Mouse (Mus musculus) lung, adult 2 months (tissue): ENCODE results near the gene Cavin1. TPM values are rescaled to one million over a fixed set of nuclear protein-coding genes. Genes with fewer than 3 reads are reported as not detected.

Experiments used
- DNase-seq: peaks from one replicate; pipeline ENCODE4 v3.0.0; 2022
- H3K4me1 ChIP-seq: fragments of 200-500 bp; 2 replicates; pipeline ENCODE4 v1.6.1; 2011; ENCODE audit warnings: low read length; ENCODE audit not compliant: control insufficient read depth, insufficient read depth
- H3K4me3 ChIP-seq: fragments of 200-500 bp; replicated peaks from 2 replicates; pipeline ENCODE3; 2011; ENCODE audit warnings: low read depth, mild to moderate bottlenecking, control low read depth, low read length; ENCODE audit errors: extremely low read depth
- CTCF ChIP-seq: fragments of 200-500 bp; IDR thresholded peaks from 2 replicates; pipeline ENCODE4 v1.5.1; 2011; ENCODE audit warnings: mild to moderate bottlenecking, low read length, control low read depth; ENCODE audit not compliant: insufficient read depth
- POLR2A ChIP-seq: fragments of 200-500 bp; IDR thresholded peaks from 2 replicates; pipeline ENCODE4 v1.6.1; 2011; ENCODE audit warnings: low read depth, mild to moderate bottlenecking, control low read depth, low read length, borderline replicate concordance; ENCODE audit errors: extremely low read depth
- WGBS: fragments of 180-500 bp; shearing (Covaris S2); methylation state at CpG from one replicate; pipeline ENCODE4 v1.1.7; 2018; 5-methylcytosine and 5-hydroxymethylcytosine counted together
- polyA plus RNA-seq: library from polyadenylated mRNA; depleted of rRNA; stranded (reverse); fragments of >200 nt; gene quantifications from 2 replicates; pipeline ENCODE4 v1.2.3, GENCODE M21; 2012; rRNA removed

Cavin1 gene
- polyA plus RNA-seq, 1 experiment, result 270 TPM

GRCm38 (mm10) chr11:100920887-100921624 is 49.6 kb downstream of the Cavin1 start:
- 82% methylated on average over 4 of the region's 4 CpGs for WGBS
- no peak for DNase-seq
- TF ChIP-seq POLR2A (no peak), CTCF (no peak)
- no peaks in the 10 kb centered on the region for H3K4me1 ChIP-seq
- H3K4me3 ChIP-seq, result no peak overlapping the region

- TF ChIP-seq CTCF (no peak), POLR2A (no peak)
- WGBS, result 86% methylated on average over 5 of the region's 5 CpGs
These were observed 52.7 kb downstream of the Cavin1 start for GRCm38 (mm10) chr11:100918007-100918406.

GRCm38 (mm10) chr11:100916432-100916971 is 54.2 kb downstream of the Cavin1 start:
- H3K4me3 ChIP-seq, result no peak overlapping the region
- no peak for DNase-seq
- TF ChIP-seq CTCF, result no peak
- TF ChIP-seq POLR2A, result no peak
- 73% methylated on average over 4 of the region's 4 CpGs for WGBS
- peaks cover 14% of the 10 kb centered on the region for H3K4me1 ChIP-seq

More at GRCm38 (mm10) chr11:100918007-100918406, 52.7 kb downstream of the Cavin1 start:
- H3K4me1 ChIP-seq, result peaks cover 5% of the 10 kb centered on the region
- H3K4me3 ChIP-seq, result no peak overlapping the region
- no peak for DNase-seq

GRCm38 (mm10) chr11:100915063-100915462 is 55.6 kb downstream of the Cavin1 start:
- WGBS, result 81% methylated on average over 3 of the region's 3 CpGs
- Histone ChIP-seq H3K4me3 (no peak overlapping the region), H3K4me1 (peaks cover 14% of the 10 kb centered on the region)
- no peak for TF ChIP-seq CTCF
- TF ChIP-seq POLR2A, result no peak
- no peak for DNase-seq

GRCm38 (mm10) chr11:100914415-100914814 is 56.3 kb downstream of the Cavin1 start:
- TF ChIP-seq CTCF, result no peak
- TF ChIP-seq POLR2A, result no peak
- no peak for DNase-seq
- Histone ChIP-seq H3K4me1 (peaks cover 14% of the 10 kb centered on the region), H3K4me3 (no peak overlapping the region)
- WGBS, result 65% methylated on average over 5 of the region's 5 CpGs

GRCm38 (mm10) chr11:100912401-100913155 is 58.1 kb downstream of the Cavin1 start:
- no peak for TF ChIP-seq CTCF
- no peak overlapping the region for H3K4me3 ChIP-seq

GRCm38 (mm10) chr11:100908567-100908966 is 62.1 kb downstream of the Cavin1 start:
- peaks cover 14% of the 10 kb centered on the region for H3K4me1 ChIP-seq
- no peak for TF ChIP-seq POLR2A
- H3K4me3 ChIP-seq, result no peak overlapping the region
- 78% methylated on average over 9 of the region's 9 CpGs for WGBS
- no peak for DNase-seq

More at GRCm38 (mm10) chr11:100912401-100913155, 58.1 kb downstream of the Cavin1 start:
- 41% methylated on average over 17 of the region's 17 CpGs for WGBS
- peak; percentile 35 for DNase-seq
- H3K4me1 ChIP-seq, result peaks cover 14% of the 10 kb centered on the region

GRCm38 (mm10) chr11:100908112-100908511 is 62.6 kb downstream of the Cavin1 start:
- no peak for TF ChIP-seq POLR2A
- no peak for TF ChIP-seq CTCF
- 66% methylated on average over 2 of the region's 2 CpGs for WGBS
- no peak for DNase-seq
- Histone ChIP-seq H3K4me3 (no peak overlapping the region), H3K4me1 (peaks cover 10% of the 10 kb centered on the region)

- WGBS, result 83% methylated on average over 4 of the region's 4 CpGs
- no peak for DNase-seq
- no peak overlapping the region for H3K4me3 ChIP-seq
These were observed 63.8 kb downstream of the Cavin1 start for GRCm38 (mm10) chr11:100906885-100907284.

More at GRCm38 (mm10) chr11:100906885-100907284, 63.8 kb downstream of the Cavin1 start:
- no peaks in the 10 kb centered on the region for H3K4me1 ChIP-seq
- TF ChIP-seq POLR2A (no peak), CTCF (no peak)

Other genes with a start within 250 kb of the Cavin1 start
- 235 and 252 TPM in 2 replicates for gene Rab5c, start 232.7 kb downstream of the Cavin1 start, polyA plus RNA-seq
- gene Kcnh4, start 210.9 kb downstream of the Cavin1 start, polyA plus RNA-seq, result 1.1 and 1.8 TPM in 2 replicates
- gene Hcrt, start 208.0 kb downstream of the Cavin1 start, polyA plus RNA-seq, result not detected in 2 replicates
- 14.4 and 18.2 TPM in 2 replicates for gene Ghdc, start 199.9 kb downstream of the Cavin1 start, polyA plus RNA-seq
- 38.8 and 44.7 TPM in 2 replicates for gene Stat5b, start 120.2 kb downstream of the Cavin1 start, polyA plus RNA-seq
- gene Stat5a, start 111.5 kb downstream of the Cavin1 start, polyA plus RNA-seq, result 19.0 and 20.4 TPM in 2 replicates
- 115 and 147 TPM in 2 replicates for gene Stat3, start 31.3 kb downstream of the Cavin1 start, polyA plus RNA-seq
- 81.9 and 102 TPM in 2 replicates for gene Atp6v0a1, start 38.6 kb upstream of the Cavin1 start, polyA plus RNA-seq
- gene Naglu, start 99.1 kb upstream of the Cavin1 start, polyA plus RNA-seq, result 32.2 and 33.5 TPM in 2 replicates
- 0.17 and 0.29 TPM in 2 replicates for gene Hsd17b1, start 107.5 kb upstream of the Cavin1 start, polyA plus RNA-seq
- 40.2 and 43.9 TPM in 2 replicates for gene Coasy, start 111.7 kb upstream of the Cavin1 start, polyA plus RNA-seq
- gene Mlx, start 116.4 kb upstream of the Cavin1 start, polyA plus RNA-seq, result 25.5 and 47.0 TPM in 2 replicates
- gene Psmc3ip, start 124.5 kb upstream of the Cavin1 start, polyA plus RNA-seq, result 1.5 and 2.1 TPM in 2 replicates
- gene Retreg3, start 149.0 kb upstream of the Cavin1 start, polyA plus RNA-seq, result 47.6 and 58.8 TPM in 2 replicates
- 10.7 and 14.4 TPM in 2 replicates for gene Tubg1, start 149.1 kb upstream of the Cavin1 start, polyA plus RNA-seq
- gene Tubg2, start 185.0 kb upstream of the Cavin1 start, polyA plus RNA-seq, result 2.4 and 3.2 TPM in 2 replicates
- gene Cntnap1, start 199.6 kb upstream of the Cavin1 start, polyA plus RNA-seq, result 2.6 and 2.7 TPM in 2 replicates
- 41.2 and 47.4 TPM in 2 replicates for gene Plekhh3, start 200.5 kb upstream of the Cavin1 start, polyA plus RNA-seq
- 0.45 and 0.62 TPM in 2 replicates for gene Ccr10, start 204.6 kb upstream of the Cavin1 start, polyA plus RNA-seq